Mouse (Mus musculus) layer of hippocampus, postnatal 10 days (tissue): ENCODE measurements at regions not wholly inside any gene's neighbourhood (a gene's known extent, or its start where the extent isn't known, plus 50 kb on each side); places are given as distances from the start of the nearest gene placed in this dataset.

ENCODE experiments used
- DNase-seq, 2 experiments: peaks; one replicate each; pipeline ENCODE4 v3.0.0; 2021; ENCODE audit warnings: low spot score in 2 of 2

- DNase-seq: no peak
Measured at GRCm38 (mm10) chr4:142967604-142968003, 245.2 kb downstream of the Prdm2 start.

- peak in 1 of 2 experiments; percentile 47 for DNase-seq
Measured at GRCm38 (mm10) chr4:142956832-142957429, 255.9 kb downstream of the Prdm2 start.

- no peak for DNase-seq
Measured at GRCm38 (mm10) chr4:142956376-142956775, 256.4 kb downstream of the Prdm2 start.

DNA sequence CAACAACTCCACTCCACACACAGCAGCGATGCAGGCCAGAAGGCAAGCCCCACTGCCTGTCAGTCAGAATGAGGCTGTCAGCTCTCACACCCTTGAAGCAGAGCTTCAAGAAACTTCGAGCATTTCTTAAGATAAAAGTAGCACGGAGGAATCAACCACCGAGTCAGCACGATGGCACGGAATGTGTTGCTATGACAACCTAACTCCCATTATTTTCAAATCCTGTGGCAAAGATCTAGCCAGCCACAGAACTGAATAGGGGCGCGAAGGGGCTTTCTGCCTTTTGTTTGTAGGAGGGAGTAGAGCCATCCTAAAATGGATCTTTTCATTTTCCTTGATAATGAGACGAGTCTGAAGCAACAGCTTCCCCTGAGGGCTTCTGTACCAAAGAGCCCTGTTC lies 259.1 kb downstream of the Prdm2 start:
- DNase-seq: no peak

GRCm38 (mm10) chr4:142952879-142953278 lies 259.9 kb downstream of the Prdm2 start:
- no peak for DNase-seq

DNA sequence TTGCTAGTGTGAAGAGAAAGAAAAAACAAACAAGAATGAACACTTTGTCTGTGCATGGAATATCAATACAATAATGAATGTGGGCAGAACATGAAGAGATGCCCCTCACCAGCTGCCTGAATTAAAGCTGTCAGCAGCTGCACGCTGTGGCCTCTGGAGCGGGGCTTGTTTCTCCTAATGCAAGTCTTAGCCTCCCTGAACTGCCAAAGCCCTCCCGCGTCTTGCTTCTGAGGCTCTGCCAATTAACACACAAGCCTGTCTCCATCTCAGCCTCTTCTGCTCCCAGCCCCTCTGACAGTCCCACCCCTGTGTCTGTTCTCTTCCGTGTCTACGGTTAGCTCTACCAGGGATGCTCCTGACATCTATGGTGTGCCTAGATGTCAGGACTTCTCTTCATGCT lies 265.1 kb downstream of the Prdm2 start:
- DNase-seq: no peak

- DNase-seq: peak in 1 of 2 experiments; percentile 27
Measured at GRCm38 (mm10) chr4:142933627-142934026, 279.2 kb downstream of the Prdm2 start.

GRCm38 (mm10) chr4:142929245-142929644 lies 283.6 kb downstream of the Prdm2 start:
- no peak for DNase-seq

GRCm38 (mm10) chr4:142927328-142928108 lies 285.3 kb downstream of the Prdm2 start:
- DNase-seq: no peak

- no peak for DNase-seq
Measured at GRCm38 (mm10) chr4:142925111-142925510, 287.7 kb downstream of the Prdm2 start.

- no peak for DNase-seq
Measured at GRCm38 (mm10) chr4:142909355-142909947, 303.3 kb downstream of the Prdm2 start.

DNA sequence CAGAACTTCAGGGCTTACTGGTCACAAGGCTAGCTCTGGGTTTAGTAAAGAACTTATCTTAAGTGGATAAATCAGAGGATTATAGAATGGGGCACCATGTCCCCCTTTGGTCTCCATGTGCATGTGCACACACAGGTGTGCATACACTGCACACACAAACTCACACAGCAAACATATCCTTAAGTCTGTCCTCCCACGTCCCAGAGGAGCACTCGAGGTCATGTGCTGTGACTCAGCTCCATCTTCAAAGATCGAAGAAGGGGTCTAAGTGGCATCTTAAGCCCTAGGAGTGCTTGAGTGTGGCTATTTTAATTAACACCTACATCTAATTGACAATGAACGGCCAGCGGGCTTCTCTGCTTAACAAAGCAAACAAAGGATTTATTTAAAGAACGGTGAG lies 304.0 kb downstream of the Prdm2 start:
- DNase-seq: no peak

- DNase-seq: no peak
Measured at GRCm38 (mm10) chr4:142903356-142904032, 309.3 kb downstream of the Prdm2 start.

DNA sequence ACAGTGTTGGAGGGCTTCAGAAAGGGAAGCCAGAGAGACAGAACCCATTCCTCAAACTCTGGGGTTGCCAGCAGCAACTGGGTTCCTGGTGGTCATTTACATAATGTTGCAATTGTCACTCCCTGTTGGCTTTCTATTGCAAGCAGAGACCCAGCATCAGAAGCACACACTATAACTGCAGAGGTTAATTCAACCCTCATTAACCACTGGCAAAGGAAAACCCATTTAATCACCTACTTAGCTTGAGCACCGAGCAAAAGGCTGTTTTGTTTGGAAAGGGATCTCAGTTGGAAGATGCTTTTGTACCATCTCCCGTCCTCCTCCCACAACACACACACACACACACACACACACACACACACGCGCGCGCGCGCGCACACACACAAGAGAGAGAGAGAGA lies 312.0 kb downstream of the Prdm2 start:
- DNase-seq: no peak

DNA sequence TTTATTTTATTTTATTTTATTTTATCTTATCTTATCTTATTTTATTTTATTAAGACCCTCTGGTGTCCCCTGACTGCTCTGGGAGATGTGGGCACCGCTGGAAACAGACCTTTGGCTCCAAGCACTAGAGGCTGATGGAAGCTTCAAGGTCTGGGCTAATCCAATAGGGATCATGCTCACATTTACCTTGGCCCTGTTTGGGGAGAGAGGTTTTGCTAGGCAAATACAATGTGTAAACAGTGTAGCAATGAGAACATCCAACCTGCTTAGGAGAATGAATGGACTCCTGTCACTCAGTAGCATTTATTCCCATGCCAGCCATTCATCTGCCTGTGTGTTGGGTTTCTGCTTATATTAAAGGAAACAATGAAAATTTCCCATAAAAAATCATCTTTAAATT lies 313.8 kb downstream of the Prdm2 start:
- DNase-seq: no peak

DNA sequence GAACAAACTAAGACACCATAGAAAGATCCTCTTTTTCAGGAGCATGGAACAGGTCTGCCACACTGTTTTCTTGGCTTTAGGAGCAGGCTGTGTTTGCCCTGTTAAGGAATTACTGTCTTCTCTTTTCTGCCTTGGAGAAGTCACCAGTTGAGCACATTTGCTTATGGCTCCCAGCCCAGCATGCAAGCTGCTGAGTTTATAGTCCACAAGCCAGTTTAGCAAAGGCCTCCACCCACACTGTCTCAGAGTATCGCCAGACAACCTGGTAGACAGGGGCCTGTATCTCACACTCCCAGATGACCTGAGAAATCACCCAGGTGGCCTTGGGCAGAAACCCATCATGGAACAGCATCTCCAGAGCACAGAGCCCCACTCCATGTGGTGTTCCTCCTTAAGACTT lies 322.1 kb downstream of the Prdm2 start:
- DNase-seq: no peak

- DNase-seq: no peak
Measured at GRCm38 (mm10) chr4:142888891-142889290, 323.9 kb downstream of the Prdm2 start.

- DNase-seq: no peak
Measured at GRCm38 (mm10) chr4:142887876-142888275, 324.9 kb downstream of the Prdm2 start.

DNA sequence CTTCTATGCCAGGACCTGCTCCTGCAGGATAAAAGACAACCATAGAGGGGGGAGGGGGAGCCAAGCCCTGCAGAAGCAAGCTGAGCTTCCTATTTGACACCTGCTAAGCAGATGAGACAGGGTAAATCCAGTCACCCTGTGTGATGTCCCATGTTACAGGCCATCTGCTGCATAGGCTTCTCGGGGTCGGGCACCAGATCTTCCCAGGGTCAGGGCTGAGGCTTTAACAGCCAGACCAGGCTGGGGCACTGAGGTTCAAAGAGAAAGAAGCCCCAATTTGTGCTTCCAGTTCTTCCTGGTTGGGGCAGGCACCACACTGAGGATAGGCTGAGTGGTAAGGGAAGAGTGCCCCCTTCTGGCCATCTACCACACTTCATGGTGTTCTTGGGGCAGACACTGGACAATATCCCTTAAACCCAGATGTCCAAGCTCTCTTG lies 332.5 kb downstream of the Prdm2 start:
- peak; percentile 74 to 79 for DNase-seq

DNA sequence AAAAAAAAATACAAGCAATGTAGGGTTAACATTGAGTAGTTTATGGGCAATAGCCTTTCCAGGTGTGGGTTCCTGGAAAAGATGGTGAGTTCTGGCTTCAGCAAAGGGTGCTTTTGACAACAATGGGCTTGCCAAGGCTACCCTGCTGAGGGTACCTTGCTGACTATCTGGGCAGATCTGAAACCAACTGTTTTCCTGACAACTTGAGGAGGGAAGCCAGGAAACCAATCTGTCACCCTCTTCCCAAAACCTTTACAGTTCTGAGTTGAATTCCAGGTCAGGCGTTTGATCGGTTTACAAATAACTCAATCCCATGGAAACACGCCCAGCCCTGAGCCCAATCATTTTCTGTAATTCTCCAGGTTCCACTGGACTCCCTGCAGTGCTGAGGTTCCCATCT lies 336.6 kb downstream of the Prdm2 start:
- DNase-seq: peak in 1 of 2 experiments; percentile 17

DNA sequence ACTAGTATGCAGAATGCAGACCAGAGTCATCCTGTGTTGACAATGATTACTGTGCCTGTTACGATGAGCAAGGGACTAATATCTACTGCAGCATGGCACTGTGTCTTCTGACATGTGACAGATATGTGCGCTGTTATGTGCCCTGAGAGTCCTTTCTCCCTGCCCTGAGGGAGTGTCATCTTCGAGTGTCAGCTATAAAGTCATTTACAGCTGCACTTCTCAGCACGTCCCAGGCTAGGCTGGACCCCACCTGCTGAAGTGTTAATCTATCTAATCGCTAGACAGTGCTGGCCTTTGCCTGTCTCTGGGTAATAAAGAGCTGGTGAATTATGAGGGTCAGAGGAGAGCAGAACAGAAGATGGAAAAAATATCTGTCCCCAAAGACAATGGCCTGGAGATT lies 337.7 kb downstream of the Prdm2 start:
- no peak for DNase-seq

DNA sequence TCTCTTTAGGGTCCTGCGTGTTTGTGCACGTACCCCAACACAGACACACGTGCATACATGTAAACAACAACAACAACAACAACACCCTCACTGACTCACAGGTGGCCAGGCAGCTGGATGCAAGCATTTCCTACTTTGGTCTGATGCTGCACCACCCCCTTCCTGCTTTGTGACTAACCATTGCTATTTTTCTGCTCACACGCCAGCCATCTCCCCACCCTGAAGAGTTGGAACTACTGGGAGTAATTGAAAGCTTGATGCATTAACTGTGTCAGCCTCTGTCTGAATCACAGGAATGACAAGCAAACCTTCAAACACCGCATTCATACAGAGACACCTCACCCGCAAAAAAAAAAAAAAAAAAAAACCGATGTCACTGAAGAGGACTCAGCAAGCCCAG lies 346.5 kb downstream of the Prdm2 start:
- no peak for DNase-seq
